Mouse (Mus musculus) ES-Bruce4 (cell line): ENCODE results near the gene Prdm16.

ENCODE experiments used
- EP300 ChIP-seq: IDR thresholded peaks from 2 replicates; pipeline ENCODE4 v1.6.1; 2011; ENCODE audit warnings: low read depth, low read length; ENCODE audit not compliant: insufficient read depth
- POLR2A ChIP-seq: IDR thresholded peaks from one replicate; pipeline ENCODE4 v1.8.1; 2011; ENCODE audit warnings: low read length; ENCODE audit not compliant: insufficient read depth

- TF ChIP-seq EP300, result no peak
- no peak for TF ChIP-seq POLR2A
Observed at GRCm38 (mm10) chr4:154517991-154518390, 118.7 kb downstream of the Prdm16 start.
